Mouse (Mus musculus) hindbrain, embryonic 16.5 days (tissue): ENCODE data around the gene Gtpbp6. TPM values are rescaled to one million over a fixed set of nuclear protein-coding genes. Genes with fewer than 3 reads are reported as not detected.
"Not testable (repeated sequence)": the region's sequence is repeated elsewhere in the genome, so short reads cannot be mapped to it uniquely, and the experiment has no call there.

ENCODE experiments used
- ATAC-seq: fragments of 200-750 bp; cut with Nextera tagmentation; 2 replicates; pipeline ENCODE4 v1.8.0; 2017; ENCODE audit warnings: moderate TSS enrichment, moderate library complexity
- H3K27ac ChIP-seq: fragments of 300-500 bp; sonication (generic); 2 replicates; pipeline ENCODE4 v1.5.1; 2014; ENCODE audit warnings: low read depth, mild to moderate bottlenecking, control low read depth, low read length, moderate library complexity
- H3K27me3 ChIP-seq: fragments of 300-500 bp; sonication (generic); replicated peaks from 2 replicates; pipeline ENCODE4 v1.6.1; 2014; ENCODE audit warnings: low read length; ENCODE audit not compliant: control insufficient read depth, insufficient read depth
- H3K36me3 ChIP-seq: fragments of 300-500 bp; sonication (generic); 2 replicates; pipeline ENCODE4 v1.6.1; 2014; ENCODE audit warnings: mild to moderate bottlenecking, low read length, moderate library complexity, mixed read lengths; ENCODE audit not compliant: control insufficient read depth, insufficient read depth
- H3K4me1 ChIP-seq: fragments of 300-500 bp; sonication (generic); 2 replicates; pipeline ENCODE4 v1.6.1; 2014; ENCODE audit warnings: low read depth, low read length; ENCODE audit not compliant: control insufficient read depth, insufficient read depth
- H3K4me2 ChIP-seq: fragments of 300-500 bp; sonication (generic); 2 replicates; pipeline ENCODE4 v1.6.1; 2014; ENCODE audit warnings: mild to moderate bottlenecking, low read length, control low read depth, moderate library complexity
- H3K4me3 ChIP-seq: fragments of 300-500 bp; sonication (generic); 2 replicates; pipeline ENCODE4 v1.5.1; 2014; ENCODE audit warnings: mild to moderate bottlenecking, low read length, control low read depth, moderate library complexity
- H3K9ac ChIP-seq: fragments of 300-500 bp; sonication (generic); 2 replicates; pipeline ENCODE4 v1.6.1; 2014; ENCODE audit warnings: low read depth, mild to moderate bottlenecking, control low read depth, low read length, moderate library complexity
- H3K9me3 ChIP-seq: fragments of 300-500 bp; sonication (generic); 2 replicates; pipeline ENCODE4 v1.6.1; 2014; ENCODE audit warnings: mild to moderate bottlenecking, low read length, moderate library complexity; ENCODE audit not compliant: control insufficient read depth
- WGBS: fragments of 180-500 bp; shearing (Covaris S2); extraction: QIAGEN DNeasy Blood & Tissue Kit; methylation state at CpG from one replicate; pipeline ENCODE4 v1.1.7; 2014; 5-methylcytosine and 5-hydroxymethylcytosine counted together
- polyA plus RNA-seq: library from polyadenylated mRNA; unstranded; fragments of >200 nt; fragmentation: Nextera tagmentation; extraction: Ambion mirVana; gene quantifications from 2 replicates; pipeline ENCODE4 v1.2.1, GENCODE M21; 2015

Gene Gtpbp6
- polyA plus RNA-seq, 1 experiment from 2014 or later = 67.7 TPM

DNA sequence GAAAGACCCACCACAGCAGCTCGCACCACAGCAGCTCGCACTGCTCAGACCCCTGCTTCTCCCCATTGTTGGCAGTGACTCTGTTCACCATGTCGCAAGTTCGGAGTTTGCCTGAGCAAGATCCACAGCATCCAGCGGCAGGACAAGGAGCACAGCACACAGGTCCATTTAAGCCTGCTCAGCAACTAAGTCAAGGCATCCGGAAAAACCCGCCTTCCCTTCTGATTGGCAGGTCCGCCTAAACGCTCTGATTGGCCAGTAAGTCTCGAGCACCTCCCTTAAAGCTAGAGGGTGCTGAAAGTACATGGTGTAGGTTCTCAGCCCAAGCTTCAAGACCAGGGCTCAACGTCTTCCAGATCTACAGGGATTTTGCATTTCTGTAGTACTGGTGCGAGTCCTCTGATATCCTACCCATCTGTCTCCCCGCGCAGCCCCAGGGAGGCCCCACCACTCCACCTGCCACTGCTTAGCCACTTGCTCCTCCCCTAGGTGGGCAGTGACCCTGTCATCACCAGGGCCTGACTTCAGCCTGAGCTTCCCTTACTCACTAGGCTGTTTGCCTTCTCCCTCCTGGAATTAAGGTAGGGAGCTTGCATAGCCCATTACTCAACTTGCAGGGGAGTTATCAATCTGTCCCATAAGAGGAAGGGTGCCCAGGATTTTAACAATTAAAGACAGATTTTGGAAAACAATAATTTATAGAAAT lies 21.7 kb downstream of the Gtpbp6 start:
- Histone ChIP-seq H3K27me3 (no peaks in the 10 kb centered on the region), H3K4me2 (no peak overlapping the region), H3K36me3 (no peaks in the 10 kb centered on the region), H3K9me3 (peaks cover 10% of the 10 kb centered on the region; the same call in 1 of the 2 replicates), H3K27ac (no peak overlapping the region), H3K9ac (no peak overlapping the region), H3K4me1 (no peaks in the 10 kb centered on the region), H3K4me3 (no peak overlapping the region)
- WGBS = 36% methylated on average over 14 of the region's 14 CpGs
- no peak for ATAC-seq

DNA sequence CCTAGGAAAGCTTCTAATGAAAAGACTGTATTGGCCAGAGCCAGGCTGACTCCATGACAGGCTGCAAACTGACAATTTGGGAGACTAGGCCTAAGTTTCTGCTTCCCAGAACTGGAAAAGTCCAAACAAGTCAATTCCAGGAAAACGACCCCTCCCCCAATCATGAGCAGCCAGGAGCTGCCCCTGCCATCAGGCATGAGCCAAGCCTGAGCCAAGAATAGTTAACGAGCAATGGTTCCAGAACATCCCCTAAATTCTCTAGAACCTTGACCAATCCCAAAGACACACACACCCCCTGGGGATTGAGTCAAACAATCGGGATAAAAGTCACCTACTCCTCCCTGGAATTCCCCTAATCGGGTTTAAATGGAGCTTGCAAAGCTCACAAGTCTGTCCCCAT lies 25.0 kb downstream of the Gtpbp6 start:
- Histone ChIP-seq H3K4me3 (no peak overlapping the region), H3K4me1 (no peaks in the 10 kb centered on the region), H3K9ac (no peak overlapping the region), H3K9me3 (peaks cover 17% of the 10 kb centered on the region), H3K4me2 (no peak overlapping the region), H3K27ac (no peak overlapping the region), H3K27me3 (no peaks in the 10 kb centered on the region), H3K36me3 (no peaks in the 10 kb centered on the region)
- 82% methylated on average over 4 of the region's 4 CpGs for WGBS
- no peak for ATAC-seq

DNA sequence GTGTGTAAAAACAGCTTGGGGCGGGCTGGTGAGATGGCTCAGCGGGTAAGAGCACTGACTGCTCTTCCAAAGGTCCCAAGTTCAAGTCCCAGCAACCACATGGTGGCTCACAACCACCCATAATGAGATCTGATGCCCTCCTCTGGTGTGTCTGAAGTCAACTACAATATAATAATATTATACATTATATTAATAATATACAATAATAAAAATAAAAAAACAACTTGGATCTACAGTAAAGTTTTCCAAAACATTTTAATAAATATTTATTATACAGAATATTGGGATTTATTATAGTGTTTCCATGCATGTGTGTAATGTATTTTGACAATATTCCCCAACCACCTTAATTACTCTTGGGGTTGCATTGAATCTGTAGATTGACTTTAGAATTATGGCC lies 35.6 kb downstream of the Gtpbp6 start, which contains the start of gene Gm17655:
Gene Gm17655, minus strand, starts transcription at position 101 of the 400 bp plus-strand sequence.
- H3K27ac ChIP-seq, H3K4me3 ChIP-seq, H3K9ac ChIP-seq, H3K27me3 ChIP-seq, H3K36me3 ChIP-seq, H3K4me2 ChIP-seq, H3K4me1 ChIP-seq, ATAC-seq: not testable (repeated sequence)
- peaks cover 17% of the 10 kb centered on the region for H3K9me3 ChIP-seq
- WGBS = 100% methylated on average over 2 of the region's 2 CpGs

DNA sequence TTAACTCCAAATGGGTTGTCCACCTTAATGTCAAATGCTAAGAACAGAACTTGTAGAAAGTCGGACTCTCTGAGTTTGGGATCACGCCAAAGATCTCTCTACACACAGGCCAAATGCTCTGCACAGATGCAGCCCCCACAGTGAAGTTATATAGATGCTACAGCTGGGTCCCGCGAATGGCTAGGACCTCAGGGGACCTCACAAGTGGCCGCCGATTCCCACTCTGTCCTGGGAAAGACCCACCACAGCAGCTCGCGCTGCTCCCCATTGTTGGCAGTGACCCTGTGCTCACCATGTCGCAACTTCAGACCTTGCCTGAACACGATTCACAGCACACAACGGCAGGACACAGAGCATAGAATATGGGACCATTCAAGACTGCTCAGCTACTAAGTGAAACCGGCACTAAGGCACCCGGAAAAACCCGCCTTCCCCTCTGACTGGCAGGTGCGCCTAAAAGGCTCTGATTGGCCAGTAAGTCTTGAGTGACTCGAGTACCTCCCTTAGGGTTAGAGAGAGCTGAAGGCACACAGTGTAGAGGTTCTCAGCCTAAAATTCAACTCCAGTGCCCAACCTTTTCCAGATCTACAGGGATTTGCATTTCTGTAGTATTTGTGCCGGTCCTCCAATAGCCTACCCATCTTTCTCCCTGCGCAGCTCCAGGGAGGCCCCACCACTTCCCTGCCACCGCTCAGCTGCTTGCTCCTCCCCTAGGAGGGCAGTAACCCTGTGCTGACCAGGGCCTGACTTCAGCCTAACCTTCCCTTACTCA lies 50.2 kb downstream of the Gtpbp6 start:
- H3K4me3 ChIP-seq = peak overlapping the region; percentile 46
- H3K27me3 ChIP-seq = no peaks in the 10 kb centered on the region
- H3K27ac ChIP-seq = peak overlapping the region; percentile 77
- peak overlapping the region; percentile 48 for H3K4me2 ChIP-seq
- H3K9me3 ChIP-seq = peaks cover 4% of the 10 kb centered on the region
- H3K36me3 ChIP-seq = no peaks in the 10 kb centered on the region
- H3K9ac ChIP-seq = peak overlapping the region; percentile 58
- H3K4me1 ChIP-seq = no peaks in the 10 kb centered on the region
- peak; percentile 100 for ATAC-seq
- 3% methylated on average over 19 of the region's 19 CpGs for WGBS

Other genes with a start within 250 kb of the Gtpbp6 start
- gene Gm15446, start 184.8 kb downstream of the Gtpbp6 start, polyA plus RNA-seq = 0.43 and 0.54 TPM in 2 replicates
- 21.2 and 21.8 TPM in 2 replicates for gene Zfp932, start 111.7 kb downstream of the Gtpbp6 start, polyA plus RNA-seq
- gene Gm17655, start 35.7 kb downstream of the Gtpbp6 start, polyA plus RNA-seq = 3.5 and 5.2 TPM in 2 replicates
- gene Gm35315, start 13.8 kb downstream of the Gtpbp6 start, polyA plus RNA-seq = 0.71 and 0.85 TPM in 2 replicates
- gene Plcxd1, start 8.2 kb downstream of the Gtpbp6 start, polyA plus RNA-seq = 8.4 and 10.9 TPM in 2 replicates
- gene Zfp605, start 1.9 kb upstream of the Gtpbp6 start, polyA plus RNA-seq = 12.4 and 15.0 TPM in 2 replicates
- 70.9 and 75.6 TPM in 2 replicates for gene Chfr, start 27.6 kb upstream of the Gtpbp6 start, polyA plus RNA-seq
- 20.1 and 21.6 TPM in 2 replicates for gene Golga3, start 68.5 kb upstream of the Gtpbp6 start, polyA plus RNA-seq
- 17.2 and 18.2 TPM in 2 replicates for gene Ankle2, start 122.8 kb upstream of the Gtpbp6 start, polyA plus RNA-seq
- 94.4 and 102 TPM in 2 replicates for gene Pgam5, start 161.7 kb upstream of the Gtpbp6 start, polyA plus RNA-seq
- gene Pxmp2, start 178.0 kb upstream of the Gtpbp6 start, polyA plus RNA-seq = 12.0 and 16.0 TPM in 2 replicates
- gene Pole, start 178.1 kb upstream of the Gtpbp6 start, polyA plus RNA-seq = 7.1 and 8.5 TPM in 2 replicates
- 13.0 and 15.5 TPM in 2 replicates for gene P2rx2, start 235.0 kb upstream of the Gtpbp6 start, polyA plus RNA-seq
- gene Lrcol1, start 236.5 kb upstream of the Gtpbp6 start, polyA plus RNA-seq = not detected in 2 replicates